Mouse (Mus musculus) liver, embryonic 13.5 days (tissue): ENCODE data around the gene Hspbap1. TPM values are rescaled to one million over a fixed set of nuclear protein-coding genes. Genes with fewer than 3 reads are reported as not detected.

Source experiments
- ATAC-seq: fragments of 200-750 bp; cut with Nextera tagmentation; 2 replicates; pipeline ENCODE4 v1.8.0; 2017; ENCODE audit warnings: low read depth, mild to moderate bottlenecking, moderate number of reproducible peaks, moderate library complexity
- DNase-seq: peaks from one replicate; pipeline ENCODE4 v3.0.0; 2022
- H3K27ac ChIP-seq: fragments of 300-500 bp; sonication (generic); 2 replicates; pipeline ENCODE4 v1.5.1; 2015; ENCODE audit warnings: moderate library complexity, mild to moderate bottlenecking, inconsistent platforms
- H3K27me3 ChIP-seq: fragments of 300-500 bp; sonication (generic); 2 replicates; pipeline ENCODE4 v1.6.1; 2015; ENCODE audit warnings: mild to moderate bottlenecking, inconsistent platforms
- H3K36me3 ChIP-seq: fragments of 300-500 bp; sonication (generic); 2 replicates; pipeline ENCODE4 v1.6.1; 2015; ENCODE audit warnings: mild to moderate bottlenecking, inconsistent platforms
- H3K4me1 ChIP-seq: fragments of 300-500 bp; sonication (generic); replicated peaks from 2 replicates; pipeline ENCODE4 v1.6.1; 2015; ENCODE audit warnings: inconsistent platforms
- H3K4me2 ChIP-seq: fragments of 300-500 bp; sonication (generic); 2 replicates; pipeline ENCODE4 v1.6.1; 2015; ENCODE audit warnings: inconsistent platforms, mild to moderate bottlenecking, moderate library complexity
- H3K4me3 ChIP-seq: fragments of 300-500 bp; sonication (generic); replicated peaks from 2 replicates; pipeline ENCODE4 v1.5.1; 2015; ENCODE audit warnings: mild to moderate bottlenecking, inconsistent platforms
- H3K9ac ChIP-seq: fragments of 300-500 bp; sonication (generic); 2 replicates; pipeline ENCODE4 v1.6.1; 2015; ENCODE audit warnings: mild to moderate bottlenecking, inconsistent platforms
- H3K9me3 ChIP-seq: fragments of 300-500 bp; sonication (generic); replicated peaks from 2 replicates; pipeline ENCODE4 v1.6.1; 2016; ENCODE audit warnings: inconsistent platforms
- WGBS: fragments of 180-500 bp; shearing (Covaris S2); methylation state at CpG from one replicate; pipeline ENCODE4 v1.1.7; 2015; ENCODE audit not compliant: insufficient replicate concordance; 5-methylcytosine and 5-hydroxymethylcytosine counted together
- polyA plus RNA-seq: library from polyadenylated mRNA; unstranded; fragments of >200 nt; fragmentation: Nextera tagmentation; extraction: Ambion mirVana; gene quantifications from 2 replicates; pipeline ENCODE4 v1.2.1, GENCODE M21; 2015

Gene Hspbap1
- polyA plus RNA-seq, 1 experiment from 2014 or later = 20.2 TPM

GRCm38 (mm10) chr16:35779681-35780080 lies 9.5 kb downstream of the Hspbap1 start:
- peaks cover 28% of the 10 kb centered on the region for H3K4me1 ChIP-seq
- H3K36me3 ChIP-seq = no peaks in the 10 kb centered on the region
- H3K4me3 ChIP-seq = no peak overlapping the region
- H3K9ac ChIP-seq = no peak overlapping the region
- 82% methylated on average over 7 of the region's 7 CpGs for WGBS
- ATAC-seq (no peak), DNase-seq (no peak)
- no peak overlapping the region for H3K4me2 ChIP-seq
- H3K27me3 ChIP-seq = no peaks in the 10 kb centered on the region
- H3K9me3 ChIP-seq = no peaks in the 10 kb centered on the region
- no peak overlapping the region for H3K27ac ChIP-seq

- no peak overlapping the region for H3K27ac ChIP-seq
- H3K4me1 ChIP-seq = peaks cover 37% of the 10 kb centered on the region
- ATAC-seq = no peak
- H3K4me2 ChIP-seq = no peak overlapping the region
- no peaks in the 10 kb centered on the region for H3K27me3 ChIP-seq
- DNase-seq = no peak
- H3K4me3 ChIP-seq = no peak overlapping the region
- H3K36me3 ChIP-seq = no peaks in the 10 kb centered on the region
- WGBS = 87% methylated on average over 9 of the region's 9 CpGs
- no peak overlapping the region for H3K9ac ChIP-seq
- H3K9me3 ChIP-seq = no peaks in the 10 kb centered on the region
Measured at GRCm38 (mm10) chr16:35781096-35781495, 10.9 kb downstream of the Hspbap1 start.

GRCm38 (mm10) chr16:35781651-35782050 lies 11.5 kb downstream of the Hspbap1 start:
- no peak overlapping the region for H3K9ac ChIP-seq
- peaks cover 37% of the 10 kb centered on the region for H3K4me1 ChIP-seq
- no peaks in the 10 kb centered on the region for H3K36me3 ChIP-seq
- no peaks in the 10 kb centered on the region for H3K27me3 ChIP-seq
- no peak for ATAC-seq
- no peaks in the 10 kb centered on the region for H3K9me3 ChIP-seq
- DNase-seq = no peak
- no peak overlapping the region for H3K4me3 ChIP-seq
- H3K4me2 ChIP-seq = no peak overlapping the region
- no peak overlapping the region for H3K27ac ChIP-seq
- WGBS = 72% methylated on average over 5 of the region's 5 CpGs

GRCm38 (mm10) chr16:35782451-35783206 lies 12.5 kb downstream of the Hspbap1 start:
- H3K4me2 ChIP-seq = no peak overlapping the region
- H3K4me1 ChIP-seq = peaks cover 37% of the 10 kb centered on the region
- WGBS = 83% methylated on average over 13 of the region's 13 CpGs
- H3K36me3 ChIP-seq = peaks cover 3% of the 10 kb centered on the region
- no peaks in the 10 kb centered on the region for H3K27me3 ChIP-seq
- H3K9me3 ChIP-seq = no peaks in the 10 kb centered on the region
- no peak overlapping the region for H3K9ac ChIP-seq
- H3K4me3 ChIP-seq = no peak overlapping the region
- DNase-seq (no peak), ATAC-seq (no peak)
- no peak overlapping the region for H3K27ac ChIP-seq

GRCm38 (mm10) chr16:35783207-35783573 lies 13.0 kb downstream of the Hspbap1 start:
- Histone ChIP-seq H3K4me1 (peaks cover 37% of the 10 kb centered on the region), H3K27me3 (no peaks in the 10 kb centered on the region), H3K4me3 (no peak overlapping the region), H3K4me2 (no peak overlapping the region), H3K27ac (no peak overlapping the region), H3K36me3 (peaks cover 5% of the 10 kb centered on the region), H3K9ac (no peak overlapping the region), H3K9me3 (no peaks in the 10 kb centered on the region)
- DNase-seq (no peak), ATAC-seq (no peak)
- WGBS = 52% methylated on average over 3 of the region's 3 CpGs

- peaks cover 37% of the 10 kb centered on the region for H3K4me1 ChIP-seq
- peaks cover 16% of the 10 kb centered on the region for H3K36me3 ChIP-seq
- DNase-seq (no peak), ATAC-seq (peak; percentile 45; the same call in 1 of the 2 replicates)
- no peak overlapping the region for H3K4me3 ChIP-seq
- H3K27me3 ChIP-seq = no peaks in the 10 kb centered on the region
- H3K4me2 ChIP-seq = no peak overlapping the region
- 53% methylated on average over 7 of the region's 7 CpGs for WGBS
- H3K9ac ChIP-seq = no peak overlapping the region
- H3K27ac ChIP-seq = no peak overlapping the region
- no peaks in the 10 kb centered on the region for H3K9me3 ChIP-seq
Measured at GRCm38 (mm10) chr16:35784134-35784725, 14.1 kb downstream of the Hspbap1 start.

GRCm38 (mm10) chr16:35787163-35787562 lies 17.0 kb downstream of the Hspbap1 start:
- no peak for DNase-seq
- H3K4me3 ChIP-seq = no peak overlapping the region
- no peaks in the 10 kb centered on the region for H3K27me3 ChIP-seq
- no peak overlapping the region for H3K9ac ChIP-seq
- no peak overlapping the region for H3K4me2 ChIP-seq
- peaks cover 40% of the 10 kb centered on the region for H3K36me3 ChIP-seq
- peaks cover 40% of the 10 kb centered on the region for H3K4me1 ChIP-seq
- no peak for ATAC-seq
- no peak overlapping the region for H3K27ac ChIP-seq
- WGBS = 89% methylated on average over 6 of the region's 6 CpGs
- no peaks in the 10 kb centered on the region for H3K9me3 ChIP-seq

GRCm38 (mm10) chr16:35787568-35788189 lies 17.5 kb downstream of the Hspbap1 start:
- DNase-seq = no peak
- no peaks in the 10 kb centered on the region for H3K27me3 ChIP-seq
- 88% methylated on average over 8 of the region's 8 CpGs for WGBS
- no peak overlapping the region for H3K27ac ChIP-seq
- H3K4me2 ChIP-seq = no peak overlapping the region
- ATAC-seq = no peak
- no peaks in the 10 kb centered on the region for H3K9me3 ChIP-seq
- no peak overlapping the region for H3K9ac ChIP-seq
- H3K4me3 ChIP-seq = no peak overlapping the region
- H3K36me3 ChIP-seq = peaks cover 41% of the 10 kb centered on the region
- peaks cover 37% of the 10 kb centered on the region for H3K4me1 ChIP-seq

GRCm38 (mm10) chr16:35788330-35788729 lies 18.2 kb downstream of the Hspbap1 start:
- Histone ChIP-seq H3K9ac (no peak overlapping the region), H3K36me3 (peaks cover 45% of the 10 kb centered on the region), H3K4me1 (peaks cover 31% of the 10 kb centered on the region), H3K4me3 (no peak overlapping the region), H3K4me2 (no peak overlapping the region), H3K9me3 (no peaks in the 10 kb centered on the region), H3K27me3 (no peaks in the 10 kb centered on the region), H3K27ac (no peak overlapping the region)
- DNase-seq = no peak
- no peak for ATAC-seq
- WGBS = 86% methylated on average over 6 of the region's 6 CpGs

GRCm38 (mm10) chr16:35791962-35792521 lies 21.9 kb downstream of the Hspbap1 start:
- Histone ChIP-seq H3K4me1 (peaks cover 9% of the 10 kb centered on the region), H3K27me3 (no peaks in the 10 kb centered on the region), H3K4me2 (no peak overlapping the region), H3K9me3 (no peaks in the 10 kb centered on the region), H3K36me3 (peaks cover 55% of the 10 kb centered on the region), H3K27ac (no peak overlapping the region), H3K4me3 (no peak overlapping the region), H3K9ac (no peak overlapping the region)
- DNase-seq = no peak
- no peak for ATAC-seq
- 76% methylated on average over 6 of the region's 6 CpGs for WGBS

GRCm38 (mm10) chr16:35802163-35802562 lies 32.0 kb downstream of the Hspbap1 start:
- H3K9me3 ChIP-seq = peaks cover 4% of the 10 kb centered on the region; the same call in 1 of the 2 replicates
- no peak for ATAC-seq
- no peak for DNase-seq
- H3K27me3 ChIP-seq = no peaks in the 10 kb centered on the region
- WGBS = 84% methylated on average over 7 of the region's 7 CpGs
- no peak overlapping the region for H3K4me3 ChIP-seq
- no peak overlapping the region for H3K9ac ChIP-seq
- no peak overlapping the region; the same call in 1 of the 2 replicates for H3K27ac ChIP-seq
- peaks cover 34% of the 10 kb centered on the region for H3K4me1 ChIP-seq
- H3K36me3 ChIP-seq = peaks cover 47% of the 10 kb centered on the region
- H3K4me2 ChIP-seq = no peak overlapping the region
